Mouse (Mus musculus) kidney, embryonic 14.5 days (tissue): ENCODE data around the gene Pif1. TPM values are rescaled to one million over a fixed set of nuclear protein-coding genes. Genes with fewer than 3 reads are reported as not detected.

Source experiments
- ATAC-seq: fragments of 200-750 bp; cut with Nextera tagmentation; 2 replicates; pipeline ENCODE4 v1.8.0; 2017; ENCODE audit warnings: moderate number of reproducible peaks, mild to moderate bottlenecking, moderate TSS enrichment, moderate library complexity; ENCODE audit not compliant: low FRiP score, low TSS enrichment
- H3K27ac ChIP-seq: fragments of 300-500 bp; sonication (generic); 2 replicates; pipeline ENCODE4 v1.5.1; 2014; ENCODE audit warnings: low read depth, mild to moderate bottlenecking, low read length, moderate library complexity, mixed read lengths
- H3K27me3 ChIP-seq: fragments of 300-500 bp; sonication (generic); 2 replicates; pipeline ENCODE4 v1.6.1; 2014; ENCODE audit warnings: mild to moderate bottlenecking, low read length; ENCODE audit not compliant: control insufficient read depth, insufficient read depth
- H3K36me3 ChIP-seq: fragments of 300-500 bp; sonication (generic); 2 replicates; pipeline ENCODE4 v1.6.1; 2014; ENCODE audit warnings: low read length, mixed read lengths; ENCODE audit not compliant: control insufficient read depth, insufficient read depth
- H3K4me1 ChIP-seq: fragments of 300-500 bp; sonication (generic); 2 replicates; pipeline ENCODE4 v1.6.1; 2014; ENCODE audit warnings: low read length, mixed read lengths; ENCODE audit not compliant: control insufficient read depth, insufficient read depth
- H3K4me2 ChIP-seq: fragments of 300-500 bp; sonication (generic); replicated peaks from 2 replicates; pipeline ENCODE4 v1.6.1; 2014; ENCODE audit warnings: low read depth, mild to moderate bottlenecking, low read length
- H3K4me3 ChIP-seq: fragments of 300-500 bp; sonication (generic); 2 replicates; pipeline ENCODE4 v1.5.1; 2014; ENCODE audit warnings: mild to moderate bottlenecking, low read length
- H3K9ac ChIP-seq: fragments of 300-500 bp; sonication (generic); 2 replicates; pipeline ENCODE4 v1.6.1; 2014; ENCODE audit warnings: low read depth, mild to moderate bottlenecking, low read length, moderate library complexity
- H3K9me3 ChIP-seq: fragments of 300-500 bp; sonication (generic); 2 replicates; pipeline ENCODE4 v1.6.1; 2016; ENCODE audit warnings: low read length; ENCODE audit not compliant: control insufficient read depth
- WGBS: fragments of 180-500 bp; shearing (Covaris S2); extraction: QIAGEN DNeasy Blood & Tissue Kit; methylation state at CpG from one replicate; pipeline ENCODE4 v1.1.7; 2014; 5-methylcytosine and 5-hydroxymethylcytosine counted together
- polyA plus RNA-seq: library from polyadenylated mRNA; unstranded; fragments of >200 nt; fragmentation: Nextera tagmentation; extraction: Ambion mirVana; gene quantifications from 2 replicates; pipeline ENCODE4 v1.2.1, GENCODE M21; 2014

The Pif1 gene
- polyA plus RNA-seq, 1 experiment from 2014 or later = 12.5 TPM

DNA sequence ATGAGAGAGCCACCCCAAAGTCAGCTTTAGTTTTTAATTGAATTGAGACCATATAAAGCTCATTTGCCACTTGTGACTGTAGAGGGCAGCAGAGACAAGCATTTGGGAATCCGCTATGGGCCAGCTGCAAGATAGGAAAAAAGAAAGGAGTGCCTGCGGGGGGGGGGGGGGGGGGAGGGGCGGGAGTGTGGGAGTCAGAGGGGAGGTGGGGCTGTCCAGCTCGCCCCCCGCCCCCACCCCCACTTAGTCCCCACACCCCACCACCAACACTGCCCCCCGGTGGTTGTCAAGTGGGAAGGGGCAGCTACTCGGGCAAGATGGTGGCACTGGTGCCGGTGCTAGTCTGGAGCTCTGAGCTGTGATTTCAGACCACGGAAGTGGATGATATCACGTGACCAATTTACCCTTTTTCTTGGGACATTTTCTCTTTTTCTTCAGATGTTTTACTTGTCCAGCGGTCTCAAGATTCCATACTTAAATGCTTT lies 11.8 kb downstream of the Pif1 start:
- H3K9ac ChIP-seq = no peak overlapping the region
- peaks cover 15% of the 10 kb centered on the region; the same call in 1 of the 2 replicates for H3K36me3 ChIP-seq
- no peak overlapping the region for H3K27ac ChIP-seq
- H3K27me3 ChIP-seq = no peaks in the 10 kb centered on the region
- WGBS = 64% methylated on average over 7 of the region's 11 CpGs
- no peaks in the 10 kb centered on the region for H3K9me3 ChIP-seq
- no peak overlapping the region for H3K4me2 ChIP-seq
- H3K4me3 ChIP-seq = no peak overlapping the region
- 0 out of 2 replicates have a peak, but pooled peaks have one; percentile 33 for ATAC-seq
- H3K4me1 ChIP-seq = no peaks in the 10 kb centered on the region

GRCm38 (mm10) chr9:65600951-65601350 lies 14.0 kb downstream of the Pif1 start:
- H3K9me3 ChIP-seq = no peaks in the 10 kb centered on the region

GRCm38 (mm10) chr9:65603401-65604102 lies 16.6 kb downstream of the Pif1 start:
- Histone ChIP-seq H3K9ac (no peak overlapping the region), H3K4me2 (no peak overlapping the region), H3K36me3 (no peaks in the 10 kb centered on the region), H3K4me1 (0 out of 2 replicates have a peak, but pooled peaks cover 4% of the 10 kb centered on the region), H3K27me3 (no peaks in the 10 kb centered on the region), H3K4me3 (no peak overlapping the region), H3K27ac (no peak overlapping the region), H3K9me3 (no peaks in the 10 kb centered on the region)
- ATAC-seq = no peak
- WGBS = 53% methylated on average over 8 of the region's 8 CpGs

More at GRCm38 (mm10) chr9:65600951-65601350, 14.0 kb downstream of the Pif1 start:
- Histone ChIP-seq H3K27me3 (no peaks in the 10 kb centered on the region), H3K4me3 (no peak overlapping the region), H3K9ac (no peak overlapping the region), H3K4me1 (no peaks in the 10 kb centered on the region), H3K27ac (no peak overlapping the region), H3K36me3 (no peaks in the 10 kb centered on the region), H3K4me2 (no peak overlapping the region)
- ATAC-seq = no peak
- 86% methylated on average over 2 of the region's 2 CpGs for WGBS

DNA sequence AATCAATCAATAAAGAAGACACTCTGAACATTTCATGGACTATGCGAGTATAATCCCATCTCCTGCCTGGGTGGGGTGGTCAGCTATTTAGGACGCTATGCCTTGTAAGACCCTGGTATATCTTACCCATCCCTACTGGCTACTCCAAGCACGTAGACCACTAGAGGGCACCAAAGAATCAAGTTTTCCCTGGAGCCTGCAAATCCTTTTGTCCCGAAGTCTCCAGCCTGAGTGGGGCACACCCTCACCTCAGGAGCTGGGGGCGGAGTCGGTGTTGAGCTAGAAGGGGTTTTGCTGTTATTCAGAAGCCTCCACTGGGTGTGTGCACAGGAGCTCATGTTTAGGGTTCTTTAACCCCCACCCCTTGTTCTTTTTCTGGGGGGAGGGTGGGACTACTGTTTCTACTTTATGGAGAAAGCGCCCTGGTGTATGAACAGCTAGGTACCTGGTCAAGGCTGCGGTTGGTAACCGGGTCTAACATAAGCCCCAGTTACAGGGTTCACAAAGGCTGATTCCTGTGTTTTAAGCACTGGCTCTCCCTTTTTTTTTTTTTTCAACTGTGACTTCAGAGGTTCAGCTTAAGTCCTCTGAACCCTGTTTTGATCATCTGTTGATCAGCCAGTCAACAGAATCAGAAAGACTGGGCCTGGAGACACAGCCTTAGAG lies 18.6 kb downstream of the Pif1 start:
- H3K27ac ChIP-seq = no peak overlapping the region
- no peak overlapping the region for H3K9ac ChIP-seq
- 0 out of 2 replicates have a peak, but pooled peaks cover 4% of the 10 kb centered on the region for H3K4me1 ChIP-seq
- no peaks in the 10 kb centered on the region for H3K36me3 ChIP-seq
- no peaks in the 10 kb centered on the region for H3K9me3 ChIP-seq
- WGBS = 12% methylated on average over 9 of the region's 9 CpGs
- 0 out of 2 replicates have a peak overlapping the region, but pooled peaks have one; percentile 5 for H3K4me2 ChIP-seq
- no peaks in the 10 kb centered on the region for H3K27me3 ChIP-seq
- H3K4me3 ChIP-seq = no peak overlapping the region
- ATAC-seq = peak; percentile 87

GRCm38 (mm10) chr9:65606321-65607109 lies 19.6 kb downstream of the Pif1 start:
- ATAC-seq = no peak
- Histone ChIP-seq H3K4me3 (no peak overlapping the region), H3K27ac (no peak overlapping the region), H3K36me3 (no peaks in the 10 kb centered on the region), H3K27me3 (no peaks in the 10 kb centered on the region), H3K4me1 (0 out of 2 replicates have a peak, but pooled peaks cover 4% of the 10 kb centered on the region), H3K9me3 (no peaks in the 10 kb centered on the region), H3K4me2 (no peak overlapping the region), H3K9ac (0 out of 2 replicates have a peak overlapping the region, but pooled peaks have one; percentile 23)
- 50% methylated on average over 9 of the region's 9 CpGs for whole genome bisulfite sequencing

GRCm38 (mm10) chr9:65607120-65607519 lies 20.2 kb downstream of the Pif1 start:
- Histone ChIP-seq H3K9me3 (no peaks in the 10 kb centered on the region), H3K4me2 (no peak overlapping the region), H3K36me3 (no peaks in the 10 kb centered on the region), H3K27me3 (no peaks in the 10 kb centered on the region), H3K27ac (no peak overlapping the region), H3K4me3 (no peak overlapping the region), H3K4me1 (0 out of 2 replicates have a peak, but pooled peaks cover 4% of the 10 kb centered on the region), H3K9ac (no peak overlapping the region)
- no peak for ATAC-seq
- WGBS = 33% methylated on average over 2 of the region's 2 CpGs

DNA sequence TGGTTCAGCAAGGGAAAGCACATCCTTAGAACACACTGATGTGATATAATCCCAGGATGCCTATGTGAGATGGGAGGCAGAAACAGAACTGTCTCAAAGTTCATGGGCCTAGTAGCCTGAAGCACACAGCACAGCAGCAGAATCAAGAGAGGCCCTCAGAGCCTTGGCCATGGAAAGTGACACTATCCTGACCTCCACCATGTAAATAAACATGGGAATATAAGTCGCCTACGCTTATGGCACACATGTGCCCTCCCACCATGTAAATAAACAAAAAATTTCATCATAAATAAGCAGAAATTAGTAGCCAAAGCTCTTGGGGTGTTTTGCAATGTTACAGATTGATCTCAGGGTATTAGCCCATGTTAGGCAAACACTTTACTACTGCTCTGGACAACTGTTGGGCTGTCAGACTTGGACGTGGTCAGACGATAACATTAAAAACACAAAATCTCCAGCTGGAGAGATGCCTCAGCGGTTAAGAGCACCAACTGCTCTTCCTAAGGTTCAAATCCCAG lies 25.1 kb downstream of the Pif1 start:
- Histone ChIP-seq H3K9me3 (no peaks in the 10 kb centered on the region), H3K4me1 (0 out of 2 replicates have a peak, but pooled peaks cover under 1% of the 10 kb centered on the region), H3K4me3 (no peak overlapping the region), H3K27me3 (no peaks in the 10 kb centered on the region), H3K4me2 (no peak overlapping the region), H3K27ac (no peak overlapping the region), H3K9ac (no peak overlapping the region), H3K36me3 (no peaks in the 10 kb centered on the region)
- ATAC-seq = no peak
- 80% methylated on average over 5 of the region's 5 CpGs for WGBS

GRCm38 (mm10) chr9:65613098-65613497 lies 26.1 kb downstream of the Pif1 start:
- ATAC-seq = no peak
- no peaks in the 10 kb centered on the region for H3K27me3 ChIP-seq
- H3K9ac ChIP-seq = no peak overlapping the region
- WGBS = 71% methylated on average over 2 of the region's 2 CpGs
- no peaks in the 10 kb centered on the region for H3K4me1 ChIP-seq
- no peak overlapping the region for H3K4me2 ChIP-seq
- no peaks in the 10 kb centered on the region for H3K9me3 ChIP-seq
- no peak overlapping the region for H3K4me3 ChIP-seq
- H3K27ac ChIP-seq = no peak overlapping the region
- H3K36me3 ChIP-seq = no peaks in the 10 kb centered on the region
